Comparison of ENCODE assay signal across 30 mouse cellular contexts in the genomic region with DNA sequence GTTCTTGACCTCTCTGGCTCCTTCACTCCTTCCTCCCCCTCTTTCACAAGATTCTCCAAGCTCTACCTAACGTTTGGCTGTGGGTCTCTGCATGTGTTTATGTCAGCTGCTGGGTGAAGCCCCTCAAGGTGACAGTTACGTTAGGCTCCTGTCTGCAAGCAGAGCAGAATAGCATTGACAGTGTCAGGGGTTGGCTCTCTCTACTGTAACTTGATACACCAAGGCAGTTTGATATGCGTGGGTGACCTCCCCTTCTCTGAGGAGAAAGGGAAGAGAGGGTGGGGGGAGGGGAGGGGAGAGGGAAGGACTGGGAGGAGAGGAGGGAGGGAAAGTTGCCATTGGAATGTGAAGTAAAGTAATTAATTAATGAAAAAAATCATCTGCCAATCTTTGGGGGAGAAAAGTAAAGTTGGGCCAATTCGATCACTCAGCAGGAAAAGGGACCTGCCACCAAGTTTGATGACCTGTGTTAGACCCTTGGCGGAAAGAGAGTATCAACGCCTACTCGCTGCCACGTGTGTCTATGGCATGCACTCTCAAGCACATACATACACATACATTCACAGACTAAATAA. TPM values are rescaled to one million over a fixed set of nuclear protein-coding genes. Genes with fewer than 3 reads are reported as not detected.
DNase-seq lines count a peak whose midpoint lies in the region; ATAC-seq and TF ChIP-seq lines count a peak whose summit lies in the region.
"Had no signal": no experiment of that assay in that cellular context is flagged by ENCODE, and none has a peak within 500 bp of the region (broad histone marks: within the 10 kb centered on the region; RNA-seq: fewer than 3 reads in every experiment).

No protein-coding gene starts in this region.

- 58% methylated on average over 8 of the region's 8 CpGs for WGBS in limb, embryonic 10.5 days
- WGBS in intestine, postnatal 0 days, result 78% methylated on average over 8 of the region's 8 CpGs

- TF ChIP-seq EP300 in MEL (IDR thresholded peaks at IDR 0.05; ENCODE audit: low read depth in 1 of 2, low read length in 2 of 2), result no peak

- H3K27me3 ChIP-seq in MEL (ENCODE audit: control insufficient read depth in 1 of 2, insufficient read depth in 2 of 2, low read length in 2 of 2), result no peaks in the 10 kb centered on the region
- H3K27me3 ChIP-seq in limb, embryonic 10.5 days (ENCODE audit: low read depth, poor library complexity, severe bottlenecking), result no peaks in the 10 kb centered on the region
- H3K27me3 ChIP-seq in intestine, postnatal 0 days (replicated peaks; ENCODE audit: control insufficient read depth, insufficient read depth, low read length), result no peaks in the 10 kb centered on the region
- H3K27me3 ChIP-seq: embryonic facial prominence, embryonic 15.5 days; heart, embryonic 12.5 days; hindbrain, embryonic 13.5 days; midbrain, embryonic 13.5 days had no signal

- H3K9ac ChIP-seq in MEL (ENCODE audit: control insufficient read depth, low read depth, low read length, poor library complexity, severe bottlenecking), result no peak overlapping the region
- no peak overlapping the region for H3K9ac ChIP-seq in intestine, postnatal 0 days (ENCODE audit: low read depth, low read length)
- H3K9ac ChIP-seq: embryonic facial prominence, embryonic 15.5 days; heart, embryonic 12.5 days; hindbrain, embryonic 13.5 days; liver, postnatal 0 days; midbrain, embryonic 13.5 days had no signal

- DNase-seq in kidney, adult 8-10 months, result peak; percentile 45 to 47
- no peak for DNase-seq in kidney, adult 18-20 months
- DNase-seq in MEL (ENCODE audit: low read depth, low spot score) (peak; percentile 44), ZHBTc4 (ENCODE audit: low read depth, low spot score) (peak; percentile 67)
- DNase-seq in kidney, postnatal 10 days, result peak; percentile 22
- no peak for DNase-seq in limb, embryonic 10.5 days (ENCODE audit: low spot score)
- DNase-seq in thymus, postnatal 25 days, result no peak
- DNase-seq: adrenal gland, postnatal 10 days; cerebellum, adult 2 months; cerebellum, postnatal 25 days; gastrocnemius, postnatal 10 days; heart, postnatal 10 days; left cerebral cortex, postnatal 4 days; liver; liver, postnatal 0 days; lung, postnatal 14 days; thymus, postnatal 14 days had no signal

- H3K9me3 ChIP-seq in MEL (replicated peaks; ENCODE audit: insufficient read depth, low read length), result no peaks in the 10 kb centered on the region
- no peaks in the 10 kb centered on the region for H3K9me3 ChIP-seq in limb, embryonic 10.5 days (replicated peaks)
- no peaks in the 10 kb centered on the region for H3K9me3 ChIP-seq in intestine, postnatal 0 days (ENCODE audit: control insufficient read depth)
- H3K9me3 ChIP-seq: embryonic facial prominence, embryonic 15.5 days; heart, embryonic 12.5 days; hindbrain, embryonic 13.5 days; midbrain, embryonic 13.5 days had no signal

- TF ChIP-seq RAD21 in MEL (IDR thresholded peaks at IDR 0.05; ENCODE audit: low read depth, low read length), result no peak

- H3K4me3 ChIP-seq in MEL (ENCODE audit: control insufficient read depth in 1 of 2, insufficient read depth in 1 of 2, low read depth in 2 of 2, low read length in 2 of 2), result no peak overlapping the region
- no peak overlapping the region for H3K4me3 ChIP-seq in limb, embryonic 10.5 days
- H3K4me3 ChIP-seq in intestine, postnatal 0 days (ENCODE audit: low read depth, low read length), result no peak overlapping the region
- H3K4me3 ChIP-seq: embryonic facial prominence, embryonic 15.5 days; heart, embryonic 12.5 days; hindbrain, embryonic 13.5 days; midbrain, embryonic 13.5 days had no signal

- no peak for TF ChIP-seq CTCF in MEL (IDR thresholded peaks at IDR 0.05 in 2 of 3, conservative IDR thresholded peaks at IDR 0.05 in 1 of 3; ENCODE audit: control insufficient read depth in 1 of 3, insufficient read depth in 1 of 3, low read depth in 2 of 3, low read length in 3 of 3, poor library complexity in 1 of 3, severe bottlenecking in 1 of 3)
- TF ChIP-seq CTCF in intestine, postnatal 0 days (IDR thresholded peaks at IDR 0.05; ENCODE audit: low read depth), result no peak

- no peak overlapping the region for H3K27ac ChIP-seq in MEL (ENCODE audit: control insufficient read depth, low read depth, low read length)
- H3K27ac ChIP-seq in limb, embryonic 10.5 days, result no peak overlapping the region
- no peak overlapping the region for H3K27ac ChIP-seq in intestine, postnatal 0 days (ENCODE audit: low read depth, low read length)
- H3K27ac ChIP-seq: embryonic facial prominence, embryonic 15.5 days; hindbrain, embryonic 13.5 days; midbrain, embryonic 13.5 days had no signal

- H3K36me3 ChIP-seq in MEL (ENCODE audit: control insufficient read depth in 1 of 2, insufficient read depth in 2 of 2, low read length in 2 of 2), result no peaks in the 10 kb centered on the region
- H3K36me3 ChIP-seq in limb, embryonic 10.5 days, result no peaks in the 10 kb centered on the region
- no peaks in the 10 kb centered on the region for H3K36me3 ChIP-seq in intestine, postnatal 0 days (ENCODE audit: control insufficient read depth, insufficient read depth)
- H3K36me3 ChIP-seq: embryonic facial prominence, embryonic 15.5 days; heart, embryonic 12.5 days; midbrain, embryonic 13.5 days had no signal

- H3K4me1 ChIP-seq in MEL (ENCODE audit: control insufficient read depth in 1 of 2, insufficient read depth in 2 of 2, low read length in 2 of 2), result peaks cover 2 to 6% of the 10 kb centered on the region in 2 experiments; a peak in 3 of 4 replicates
- peaks cover 3% of the 10 kb centered on the region; the same call in 1 of the 2 replicates for H3K4me1 ChIP-seq in limb, embryonic 10.5 days
- peaks cover 4% of the 10 kb centered on the region; the same call in 1 of the 2 replicates for H3K4me1 ChIP-seq in intestine, postnatal 0 days (replicated peaks; ENCODE audit: control insufficient read depth, insufficient read depth, low read length)
- H3K4me1 ChIP-seq: embryonic facial prominence, embryonic 15.5 days; heart, embryonic 12.5 days; hindbrain, embryonic 13.5 days; midbrain, embryonic 13.5 days had no signal

- no peak for ATAC-seq in intestine, postnatal 0 days
- ATAC-seq: activated CD4-positive, CD25-positive, alpha-beta regulatory T cell, adult 4 months; forebrain, embryonic 16.5 days; inflammation-experienced regulatory T-cells, adult 6 months; liver, postnatal 0 days; midbrain, embryonic 13.5 days had no signal

- H3K4me2 ChIP-seq in intestine, postnatal 0 days (replicated peaks; ENCODE audit: low read depth), result no peak overlapping the region
- H3K4me2 ChIP-seq: embryonic facial prominence, embryonic 15.5 days; heart, embryonic 12.5 days; hindbrain, embryonic 13.5 days; midbrain, embryonic 13.5 days had no signal

- TF ChIP-seq POLR2A in MEL (IDR thresholded peaks at IDR 0.05; ENCODE audit: control insufficient read depth in 1 of 2, insufficient read depth in 1 of 2, low read depth in 1 of 2, low read length in 2 of 2, poor library complexity in 1 of 2), result no peak

- no peaks in the 10 kb centered on the region for H3K79me2 ChIP-seq in MEL (ENCODE audit: control insufficient read depth, insufficient read depth, low read length, poor library complexity)

TF ChIP-seq in MEL, 35 proteins besides CTCF, POLR2A, EP300 and RAD21:
- TF ChIP-seq MYB (IDR thresholded peaks at IDR 0.05; ENCODE audit: low read depth, low read length) (0 out of 2 replicates have a peak, but pooled peaks have one; percentile 6), KAT2A (conservative IDR thresholded peaks at IDR 0.05; ENCODE audit: low read depth, low read length) (no peak)

RNA-seq across cellular contexts. Expression of gene Cyp2c23, which starts 2.0 kb away (rescaled TPM):
- total RNA-seq in MEL (2012; rRNA removed), result not detected in 2 replicates
- not detected for polyA plus RNA-seq in MEL (2012; ENCODE audit: insufficient read depth in 1 of 2, insufficient read length in 2 of 2, low read depth in 1 of 2, low replicate concordance in 2 of 2, missing spikeins in 1 of 2)
- polyA plus RNA-seq in limb, embryonic 10.5 days (2016; fragmentation: Nextera tagmentation; extraction: Ambion mirVana), result not detected in 2 replicates
- 2.7 and 4.0 TPM in 2 replicates for polyA plus RNA-seq in intestine, postnatal 0 days (2015; fragmentation: Nextera tagmentation; extraction: Ambion mirVana)
- total RNA-seq: gastrocnemius, postnatal 10 days; granulocyte monocyte progenitor cell, adult 5-6 weeks; layer of hippocampus, postnatal 10 days; left cerebral cortex, postnatal 4 days had no signal
- polyA plus RNA-seq: activated CD4-positive, CD25-positive, alpha-beta regulatory T cell, adult 4 months; C2C12; cerebellum, adult 2 months; embryonic facial prominence, embryonic 15.5 days; forebrain, embryonic 16.5 days; hindbrain, embryonic 13.5 days; inflammation-experienced regulatory T-cells, adult 6 months; neural tube, embryonic 11.5 days; spleen, adult 2 months had no signal

RNA-seq across cellular contexts. Expression of gene Cpn1, which starts 40.7 kb away (rescaled TPM):
- 0.27 and 0.39 TPM in 2 replicates for total RNA-seq in MEL (2012; rRNA removed)
- under 1 TPM in 1 of 2 experiments, not detected in 1; 0.33 TPM for polyA plus RNA-seq in MEL (2012; ENCODE audit: insufficient read depth in 1 of 2, insufficient read length in 2 of 2, low read depth in 1 of 2, low replicate concordance in 2 of 2, missing spikeins in 1 of 2)
- polyA plus RNA-seq in limb, embryonic 10.5 days (2016; fragmentation: Nextera tagmentation; extraction: Ambion mirVana), result 0.10 TPM in 1 of 2 replicates, not detected in the other
- polyA plus RNA-seq in intestine, postnatal 0 days (2015; fragmentation: Nextera tagmentation; extraction: Ambion mirVana), result 14.3 and 18.7 TPM in 2 replicates
- total RNA-seq: gastrocnemius, postnatal 10 days; granulocyte monocyte progenitor cell, adult 5-6 weeks; heart, postnatal 10 days had no signal
- polyA plus RNA-seq: inflammation-experienced regulatory T-cells, adult 6 months had no signal

RNA-seq across cellular contexts. Expression of gene Erlin1, which starts 42.5 kb away (rescaled TPM):
- total RNA-seq in MEL (2012; rRNA removed), result 23.8 and 25.0 TPM in 2 replicates
- 100 to 1,000 TPM in 1 of 2 experiments, 10 to 100 TPM in 1; 39.5 to 108 TPM for polyA plus RNA-seq in MEL (2012; ENCODE audit: insufficient read depth in 1 of 2, insufficient read length in 2 of 2, low read depth in 1 of 2, low replicate concordance in 2 of 2, missing spikeins in 1 of 2)
- 20.7 and 22.6 TPM in 2 replicates for polyA plus RNA-seq in limb, embryonic 10.5 days (2016; fragmentation: Nextera tagmentation; extraction: Ambion mirVana)
- polyA plus RNA-seq in intestine, postnatal 0 days (2015; fragmentation: Nextera tagmentation; extraction: Ambion mirVana), result 21.0 and 24.3 TPM in 2 replicates

Comparison
In these comparisons a context has a peak if more than half of its experiments do, and no peak if none do; other contexts are left out.
1. DNase-seq: peak in kidney, adult 8-10 months (2 of 2), MEL (single experiment), ZHBTc4 (single experiment) and kidney, postnatal 10 days (single experiment); none in kidney, adult 18-20 months (single experiment), limb, embryonic 10.5 days (single experiment) and thymus, postnatal 25 days (single experiment).
2. RNA of gene Cpn1, which starts 40.7 kb away (polyA plus RNA-seq): 14.3 to 18.7 TPM in intestine, postnatal 0 days; 0.33 TPM in MEL and 0.10 TPM in limb, embryonic 10.5 days; every median in the first group is over 10 times any median in the second.